Mouse (Mus musculus) neural tube, embryonic 13.5 days (tissue): ENCODE measurements around the gene Sar1a. TPM values are rescaled to one million over a fixed set of nuclear protein-coding genes. Genes with fewer than 3 reads are reported as not detected.

Experiments
- ATAC-seq: fragments of 200-750 bp; cut with Nextera tagmentation; 2 replicates; pipeline ENCODE4 v1.8.0; 2017; ENCODE audit warnings: low read depth, mild to moderate bottlenecking, moderate TSS enrichment, moderate library complexity
- H3K27ac ChIP-seq: fragments of 300-500 bp; sonication (generic); replicated peaks from 2 replicates; pipeline ENCODE4 v1.5.1; 2015; ENCODE audit warnings: moderate library complexity, mild to moderate bottlenecking, inconsistent platforms
- H3K27me3 ChIP-seq: fragments of 300-500 bp; sonication (generic); 2 replicates; pipeline ENCODE4 v1.6.1; 2015; ENCODE audit warnings: mild to moderate bottlenecking, inconsistent platforms
- H3K36me3 ChIP-seq: fragments of 300-500 bp; sonication (generic); 2 replicates; pipeline ENCODE4 v1.6.1; 2015; ENCODE audit warnings: mild to moderate bottlenecking, inconsistent platforms
- H3K4me1 ChIP-seq: fragments of 300-500 bp; sonication (generic); replicated peaks from 2 replicates; pipeline ENCODE4 v1.6.1; 2015; ENCODE audit warnings: inconsistent platforms
- H3K4me2 ChIP-seq: fragments of 300-500 bp; sonication (generic); 2 replicates; pipeline ENCODE4 v1.6.1; 2015; ENCODE audit warnings: inconsistent platforms, mild to moderate bottlenecking, moderate library complexity
- H3K4me3 ChIP-seq: fragments of 300-500 bp; sonication (generic); 2 replicates; pipeline ENCODE4 v1.5.1; 2015; ENCODE audit warnings: mild to moderate bottlenecking, inconsistent platforms
- H3K9ac ChIP-seq: fragments of 300-500 bp; sonication (generic); 2 replicates; pipeline ENCODE4 v1.6.1; 2015; ENCODE audit warnings: moderate library complexity, mild to moderate bottlenecking, inconsistent platforms
- H3K9me3 ChIP-seq: fragments of 300-500 bp; sonication (generic); 2 replicates; pipeline ENCODE4 v1.6.1; 2016; ENCODE audit warnings: inconsistent platforms
- WGBS: fragments of 180-500 bp; shearing (Covaris S2); methylation state at CpG from one replicate; pipeline ENCODE4 v1.1.7; 2015; 5-methylcytosine and 5-hydroxymethylcytosine counted together
- polyA plus RNA-seq: library from polyadenylated mRNA; unstranded; fragments of >200 nt; fragmentation: Nextera tagmentation; extraction: Ambion mirVana; gene quantifications from 2 replicates; pipeline ENCODE4 v1.2.1, GENCODE M21; 2015

The Sar1a gene
- polyA plus RNA-seq, 1 experiment from 2014 or later, result 192 TPM

DNA sequence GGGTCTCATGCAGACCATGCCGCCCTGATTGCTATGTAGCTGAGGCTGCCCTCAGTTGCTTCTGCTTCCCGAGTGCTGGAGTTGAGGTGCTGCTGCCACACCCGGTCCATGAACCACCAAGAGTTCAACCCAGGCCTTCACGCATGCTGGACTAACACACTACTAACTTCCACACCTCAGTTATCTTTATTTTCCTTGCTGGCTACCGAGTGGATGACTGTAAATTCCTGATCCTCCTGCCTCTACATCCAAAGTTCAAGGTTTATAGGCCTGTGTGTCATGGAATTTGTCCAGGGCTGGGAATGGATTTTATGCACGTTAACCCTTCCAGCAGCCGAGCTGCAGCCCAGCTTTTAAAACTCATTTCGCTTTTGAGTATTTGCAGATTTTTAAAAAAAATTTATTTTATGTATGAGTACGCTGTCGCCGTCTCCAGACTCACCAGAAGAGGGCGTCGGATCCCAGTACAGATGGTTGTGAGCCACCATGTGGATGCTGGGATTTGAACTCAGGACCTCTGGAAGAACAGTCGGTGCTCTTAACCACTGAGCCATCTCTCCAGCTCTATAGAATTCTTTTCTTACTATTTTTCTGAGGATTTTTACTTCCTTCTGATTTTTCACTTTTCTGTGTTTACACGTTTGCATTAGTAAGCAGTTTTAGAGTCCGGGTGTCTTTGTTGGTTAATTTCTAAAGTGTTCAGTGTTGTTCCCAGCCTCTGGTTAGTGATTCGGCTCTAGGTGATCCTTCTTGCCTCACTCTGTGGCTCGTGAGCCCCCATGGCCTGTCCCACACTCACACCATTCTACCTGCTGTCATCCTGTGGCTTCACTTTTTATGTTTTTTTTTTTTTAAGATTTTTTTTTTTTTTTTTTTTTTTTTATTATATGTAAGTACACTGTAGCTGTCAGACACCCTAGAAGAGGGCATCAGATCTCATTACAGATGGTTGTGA, 22.9 kb upstream of the Sar1a start:
- H3K27ac ChIP-seq, result no peak overlapping the region
- no peaks in the 10 kb centered on the region for H3K27me3 ChIP-seq
- no peak overlapping the region for H3K4me3 ChIP-seq
- H3K9ac ChIP-seq, result no peak overlapping the region
- no peak for ATAC-seq
- H3K4me1 ChIP-seq, result peaks cover 11% of the 10 kb centered on the region
- 92% methylated on average over 18 of the region's 18 CpGs for WGBS
- peaks cover 58% of the 10 kb centered on the region for H3K36me3 ChIP-seq
- no peaks in the 10 kb centered on the region for H3K9me3 ChIP-seq
- H3K4me2 ChIP-seq, result no peak overlapping the region

DNA sequence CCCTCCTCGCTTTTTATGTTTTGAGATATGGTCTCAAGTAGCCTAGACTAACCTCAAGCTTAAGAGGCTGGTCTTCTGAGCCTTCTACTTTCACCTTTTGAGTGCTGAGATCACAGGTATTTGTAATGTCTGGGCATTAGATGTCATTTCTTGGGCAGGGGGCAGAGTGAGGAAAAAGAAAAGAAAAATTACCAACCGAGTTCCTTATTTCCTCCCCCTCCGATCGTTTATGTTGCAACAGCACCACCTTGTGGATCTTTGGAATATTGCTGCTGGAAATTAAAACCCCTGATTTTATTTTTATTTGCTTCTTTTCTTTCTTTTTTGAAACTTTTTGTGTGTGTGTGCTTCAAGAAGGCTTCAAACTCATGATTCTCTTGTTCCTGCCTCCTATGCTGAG, 22.1 kb upstream of the Sar1a start:
- H3K27me3 ChIP-seq, result no peaks in the 10 kb centered on the region
- peaks cover 51% of the 10 kb centered on the region for H3K36me3 ChIP-seq
- 29% methylated on average over 4 of the region's 4 CpGs for WGBS
- no peaks in the 10 kb centered on the region for H3K9me3 ChIP-seq
- H3K9ac ChIP-seq, result no peak overlapping the region
- no peak for ATAC-seq
- H3K4me2 ChIP-seq, result no peak overlapping the region
- H3K4me1 ChIP-seq, result peaks cover 19% of the 10 kb centered on the region
- no peak overlapping the region for H3K4me3 ChIP-seq
- H3K27ac ChIP-seq, result no peak overlapping the region

- H3K9ac ChIP-seq, result 0 out of 2 replicates have a peak overlapping the region, but pooled peaks have one; percentile 26
Measured at GRCm38 (mm10) chr10:61661887-61662286, 18.2 kb upstream of the Sar1a start.

DNA sequence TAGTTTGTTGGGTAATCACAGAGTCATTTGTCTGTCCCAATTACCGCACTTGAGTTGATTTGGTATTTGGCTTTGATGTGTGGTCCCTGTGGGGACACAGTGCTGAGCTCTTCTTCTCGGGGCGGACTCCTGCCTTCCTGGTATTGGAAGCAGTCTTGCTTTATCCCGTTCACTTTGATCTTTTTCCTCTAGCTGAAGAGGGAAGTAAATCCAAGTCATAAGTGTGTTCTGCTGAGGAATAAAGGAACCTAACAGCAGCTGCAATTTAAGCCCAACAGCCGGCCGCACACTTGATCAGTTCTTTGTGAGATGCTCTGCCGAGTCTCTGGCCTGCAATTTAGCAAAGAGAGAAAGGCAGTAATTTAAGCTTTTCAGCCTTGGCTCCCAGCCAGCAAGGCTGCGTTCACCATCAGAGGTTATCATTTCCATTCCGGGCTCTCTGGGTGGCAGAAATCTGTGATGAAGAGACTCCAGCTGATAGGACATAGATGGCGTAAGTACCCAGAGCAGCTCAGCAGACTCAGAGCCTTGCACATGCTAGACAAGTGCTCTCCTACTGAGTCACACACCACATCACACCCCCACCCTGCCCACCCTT, 17.6 kb upstream of the Sar1a start:
- Histone ChIP-seq H3K4me1 (peaks cover 21% of the 10 kb centered on the region), H3K27ac (peak overlapping the region; percentile 77), H3K27me3 (no peaks in the 10 kb centered on the region), H3K9me3 (no peaks in the 10 kb centered on the region), H3K36me3 (peaks cover 56% of the 10 kb centered on the region), H3K4me3 (no peak overlapping the region), H3K4me2 (peak overlapping the region; percentile 3; the same call in 1 of the 2 replicates), H3K9ac (no peak overlapping the region)
- WGBS, result 27% methylated on average over 10 of the region's 10 CpGs
- ATAC-seq, result peak; percentile 49; the same call in 1 of the 2 replicates

More at GRCm38 (mm10) chr10:61661887-61662286, 18.2 kb upstream of the Sar1a start:
- Histone ChIP-seq H3K36me3 (peaks cover 51% of the 10 kb centered on the region), H3K4me1 (peaks cover 21% of the 10 kb centered on the region), H3K27ac (peak overlapping the region; percentile 77), H3K27me3 (no peaks in the 10 kb centered on the region), H3K9me3 (no peaks in the 10 kb centered on the region), H3K4me3 (no peak overlapping the region), H3K4me2 (no peak overlapping the region)
- WGBS, result 64% methylated on average over 8 of the region's 8 CpGs
- no peak for ATAC-seq

- 94% methylated on average over 10 of the region's 10 CpGs for WGBS
- H3K9ac ChIP-seq, result no peak overlapping the region
- no peaks in the 10 kb centered on the region for H3K27me3 ChIP-seq
- ATAC-seq, result no peak
- H3K4me3 ChIP-seq, result no peak overlapping the region
- H3K9me3 ChIP-seq, result no peaks in the 10 kb centered on the region
- no peak overlapping the region for H3K4me2 ChIP-seq
- H3K36me3 ChIP-seq, result peaks cover 71% of the 10 kb centered on the region
- no peak overlapping the region for H3K27ac ChIP-seq
- H3K4me1 ChIP-seq, result peaks cover 21% of the 10 kb centered on the region
Measured at GRCm38 (mm10) chr10:61665111-61665510, 15.0 kb upstream of the Sar1a start.

DNA sequence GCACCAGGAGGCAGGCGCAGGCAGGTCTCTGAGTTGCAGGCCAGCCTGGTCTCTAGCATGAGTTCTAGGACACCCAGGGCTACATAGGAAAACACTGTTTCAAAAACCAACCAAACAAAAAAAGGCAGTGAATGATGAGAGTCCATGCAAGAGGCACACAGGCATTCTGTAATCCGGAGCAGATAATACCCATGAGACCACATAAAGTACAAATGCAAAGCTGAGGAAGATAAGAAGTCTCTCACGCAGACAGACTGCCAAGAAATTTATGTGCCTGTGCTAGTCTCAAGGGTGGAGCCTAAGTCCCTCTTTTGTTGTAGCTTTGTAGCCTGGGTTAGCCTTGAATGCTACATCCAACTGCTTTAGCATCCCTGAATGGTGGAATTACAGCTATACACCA, 14.4 kb upstream of the Sar1a start:
- Histone ChIP-seq H3K27me3 (no peaks in the 10 kb centered on the region), H3K36me3 (peaks cover 75% of the 10 kb centered on the region), H3K4me1 (peaks cover 21% of the 10 kb centered on the region), H3K9me3 (no peaks in the 10 kb centered on the region), H3K4me3 (no peak overlapping the region), H3K27ac (no peak overlapping the region), H3K9ac (no peak overlapping the region), H3K4me2 (no peak overlapping the region)
- WGBS, result 80% methylated on average over 3 of the region's 3 CpGs
- ATAC-seq, result no peak

DNA sequence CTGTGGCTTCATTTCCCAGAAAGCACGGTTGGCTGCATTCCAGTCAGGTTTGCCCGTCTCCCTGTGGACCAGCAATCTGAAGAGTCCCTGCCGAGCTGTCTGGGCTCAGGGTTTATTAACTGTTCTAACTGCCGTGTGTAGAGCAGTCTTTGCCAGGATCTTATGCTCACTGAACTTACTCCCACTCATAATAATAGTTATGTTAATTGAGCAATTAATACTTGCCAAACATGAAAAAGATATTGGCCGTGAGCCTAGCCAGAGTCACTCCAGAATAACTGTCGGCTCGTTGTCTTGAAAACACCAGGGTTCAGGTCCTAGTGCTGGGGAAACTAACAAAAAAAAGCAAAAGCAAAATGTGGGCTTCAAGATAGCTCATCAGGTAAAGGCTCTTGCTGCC, 10.8 kb upstream of the Sar1a start:
- Histone ChIP-seq H3K27ac (no peak overlapping the region), H3K9me3 (no peaks in the 10 kb centered on the region), H3K27me3 (no peaks in the 10 kb centered on the region), H3K36me3 (peaks cover 93% of the 10 kb centered on the region), H3K4me3 (no peak overlapping the region), H3K4me1 (no peaks in the 10 kb centered on the region), H3K4me2 (no peak overlapping the region), H3K9ac (no peak overlapping the region)
- WGBS, result 57% methylated on average over 7 of the region's 7 CpGs
- ATAC-seq, result peak; percentile 89

DNA sequence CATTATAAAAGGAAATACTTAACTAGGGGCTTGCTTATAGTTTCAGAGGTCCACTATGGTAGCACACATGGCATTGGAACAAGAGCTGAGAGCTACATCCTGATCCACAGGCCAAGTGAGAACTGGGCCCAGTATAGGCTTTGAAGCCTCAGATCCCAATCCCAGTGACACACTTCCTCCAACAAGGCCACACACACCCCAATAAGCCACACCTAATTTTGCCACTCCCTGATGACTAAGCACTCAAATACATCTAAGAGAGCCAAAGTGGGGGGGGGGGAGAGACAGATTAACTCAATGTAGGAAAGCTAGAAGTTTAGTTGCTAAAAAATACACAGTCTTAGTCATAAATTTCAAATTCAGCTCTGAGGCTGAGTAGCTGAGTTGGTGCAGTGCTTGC, 10.2 kb upstream of the Sar1a start:
- no peak overlapping the region for H3K4me3 ChIP-seq
- no peaks in the 10 kb centered on the region for H3K4me1 ChIP-seq
- H3K36me3 ChIP-seq, result peaks cover 93% of the 10 kb centered on the region
- no peaks in the 10 kb centered on the region for H3K27me3 ChIP-seq
- no peak overlapping the region for H3K9ac ChIP-seq
- H3K9me3 ChIP-seq, result no peaks in the 10 kb centered on the region
- H3K4me2 ChIP-seq, result no peak overlapping the region
- H3K27ac ChIP-seq, result no peak overlapping the region
- ATAC-seq, result no peak

GRCm38 (mm10) chr10:61670758-61671157, 9.3 kb upstream of the Sar1a start:
- H3K4me2 ChIP-seq, result no peak overlapping the region
- no peak overlapping the region for H3K4me3 ChIP-seq
- no peaks in the 10 kb centered on the region for H3K4me1 ChIP-seq
- H3K27me3 ChIP-seq, result no peaks in the 10 kb centered on the region
- ATAC-seq, result no peak
- H3K27ac ChIP-seq, result no peak overlapping the region
- WGBS, result 94% methylated on average over 3 of the region's 3 CpGs
- peaks cover 91% of the 10 kb centered on the region for H3K36me3 ChIP-seq
- no peaks in the 10 kb centered on the region for H3K9me3 ChIP-seq
- H3K9ac ChIP-seq, result no peak overlapping the region

GRCm38 (mm10) chr10:61675935-61676334, 4.2 kb upstream of the Sar1a start:
- Histone ChIP-seq H3K27ac (no peak overlapping the region), H3K4me2 (no peak overlapping the region), H3K4me1 (peaks cover 11% of the 10 kb centered on the region), H3K4me3 (no peak overlapping the region), H3K9me3 (no peaks in the 10 kb centered on the region), H3K36me3 (peaks cover 47% of the 10 kb centered on the region), H3K27me3 (no peaks in the 10 kb centered on the region), H3K9ac (no peak overlapping the region)
- WGBS, result 73% methylated on average over 3 of the region's 3 CpGs
- no peak for ATAC-seq

GRCm38 (mm10) chr10:61679545-61679944, 554 bp upstream of the Sar1a start:
- H3K9ac ChIP-seq, result peak overlapping the region; percentile 96
- H3K27ac ChIP-seq, result peak overlapping the region; percentile 86
- H3K27me3 ChIP-seq, result no peaks in the 10 kb centered on the region
- WGBS, result 37% methylated on average over 9 of the region's 9 CpGs
- H3K9me3 ChIP-seq, result no peaks in the 10 kb centered on the region
- H3K36me3 ChIP-seq, result peaks cover 14% of the 10 kb centered on the region
- peak overlapping the region; percentile 94 for H3K4me3 ChIP-seq
- peak overlapping the region; percentile 68 for H3K4me2 ChIP-seq
- H3K4me1 ChIP-seq, result peaks cover 31% of the 10 kb centered on the region
- ATAC-seq, result peak; percentile 17

DNA sequence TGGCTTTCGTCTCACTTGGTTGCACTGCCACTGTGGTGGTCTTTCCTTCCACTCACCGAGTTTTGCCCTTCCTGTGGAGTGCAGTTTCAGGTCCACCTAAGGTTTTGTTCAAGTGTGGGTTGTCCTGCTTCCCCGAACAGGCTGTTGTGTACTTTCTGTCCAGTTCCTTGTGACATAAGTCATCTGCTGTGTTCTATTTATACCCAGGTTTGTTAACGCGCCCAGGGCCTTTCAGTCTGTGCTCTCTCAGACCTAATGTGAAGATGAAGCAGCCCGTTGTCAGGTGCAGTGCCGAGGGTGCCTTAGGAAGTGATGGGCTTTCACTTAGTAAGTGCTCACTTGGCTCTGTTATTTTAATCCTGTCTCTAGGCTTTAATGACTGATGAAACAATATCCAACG, 9.3 kb downstream of the Sar1a start:
- ATAC-seq, result no peak

More for the DNA sequence above, 9.3 kb downstream of the Sar1a start:
- Histone ChIP-seq H3K27me3 (no peaks in the 10 kb centered on the region), H3K27ac (no peak overlapping the region), H3K9me3 (no peaks in the 10 kb centered on the region), H3K36me3 (peaks cover 95% of the 10 kb centered on the region), H3K4me2 (no peak overlapping the region), H3K4me3 (no peak overlapping the region), H3K4me1 (no peaks in the 10 kb centered on the region), H3K9ac (no peak overlapping the region)
- 91% methylated on average over 8 of the region's 8 CpGs for WGBS
